In genomic region chr10:62145957-62146356, GRCm38 (mm10) we compare ENCODE assay signal across 23 mouse cellular contexts. TPM values are rescaled to one million over a fixed set of nuclear protein-coding genes. Genes with fewer than 3 reads are reported as not detected.
"Had no signal": no experiment of that assay in that cellular context is flagged by ENCODE, and none has a peak within 500 bp of the region (broad histone marks: within the 10 kb centered on the region; RNA-seq: fewer than 3 reads in every experiment).

No protein-coding gene starts in this region.

- H3K9ac ChIP-seq: liver, embryonic 15.5 days; midbrain, embryonic 12.5 days; stomach, embryonic 15.5 days had no signal

- H3K4me3 ChIP-seq: left cerebral cortex, adult 2 months; limb, embryonic 10.5 days; liver, embryonic 15.5 days; midbrain, embryonic 12.5 days; stomach, embryonic 15.5 days had no signal

- H3K4me2 ChIP-seq: liver, embryonic 11.5 days; liver, embryonic 15.5 days; midbrain, embryonic 12.5 days; stomach, embryonic 15.5 days had no signal

- H3K9me3 ChIP-seq: limb, embryonic 10.5 days; liver, embryonic 15.5 days; midbrain, embryonic 12.5 days; stomach, embryonic 15.5 days had no signal

- H3K4me1 ChIP-seq: limb, embryonic 10.5 days; liver, embryonic 15.5 days; stomach, embryonic 15.5 days had no signal

- H3K27ac ChIP-seq: left cerebral cortex, adult 2 months; limb, embryonic 10.5 days; liver, embryonic 15.5 days; midbrain, embryonic 12.5 days; stomach, embryonic 15.5 days had no signal

- H3K27me3 ChIP-seq: stomach, embryonic 15.5 days had no signal

- DNase-seq: kidney, postnatal 10 days; kidney, postnatal 4 days; lung, adult 2 months; lung, postnatal 36 days; right cerebral cortex, postnatal 14 days; thymus, adult 2 months; thymus, postnatal 36 days had no signal

- ATAC-seq: intestine, postnatal 0 days; lung, postnatal 0 days had no signal

- H3K36me3 ChIP-seq: limb, embryonic 10.5 days; liver, embryonic 15.5 days; midbrain, embryonic 12.5 days; stomach, embryonic 15.5 days had no signal

RNA-seq across cellular contexts. Expression of gene Fam241b, which starts 2.2 kb away (rescaled TPM):
- total RNA-seq: megakaryocyte, adult 5-6 weeks had no signal

RNA-seq across cellular contexts. Expression of gene Neurog3, which starts 13.1 kb away (rescaled TPM):
- total RNA-seq: layer of hippocampus, adult 8-10 months; layer of hippocampus, postnatal 25 days; left cerebral cortex, adult 2 months; left cerebral cortex, postnatal 14 days; megakaryocyte, adult 5-6 weeks; monocyte, adult 5-6 weeks had no signal
- polyA plus RNA-seq: kidney, embryonic 14.5 days; limb, embryonic 10.5 days; limb, embryonic 14.5 days; liver, embryonic 11.5 days; liver, embryonic 15.5 days; lung, adult 2 months; lung, postnatal 0 days; midbrain, embryonic 12.5 days; spleen, adult 2 months had no signal
